Mouse (Mus musculus): Measurements from ENCODE around the gene Atf7.

- TF ChIP-seq CTCF (IDR thresholded peaks at IDR 0.05) (peak; percentile 64), EP300 (IDR thresholded peaks at IDR 0.05) (no peak)
These were observed 12.3 kb downstream of the Atf7 start for GRCm38 (mm10) chr15:102612966-102613365.
